Mouse (Mus musculus): ENCODE results near the gene Lpin1.

GRCm38 (mm10) chr12:16592451-16592850 is 18.3 kb downstream of the Lpin1 start:
- TF ChIP-seq CTCF (IDR thresholded peaks at IDR 0.05; ENCODE audit: control insufficient read depth, insufficient read depth, insufficient read length), result no peak
- TF ChIP-seq USF1 (IDR thresholded peaks at IDR 0.05; ENCODE audit: low read depth), result no peak
- no peak for TF ChIP-seq MYOG (IDR thresholded peaks at IDR 0.05; ENCODE audit: control insufficient read depth, extremely low read depth, insufficient read length)
- TF ChIP-seq MYOD1 (IDR thresholded peaks at IDR 0.05; ENCODE audit: control insufficient read depth, insufficient read length, low read depth), result no peak
- no peak for TF ChIP-seq MAX (IDR thresholded peaks at IDR 0.05)
- no peak for TF ChIP-seq FOSL1 (IDR thresholded peaks at IDR 0.05; ENCODE audit: insufficient read depth, low read length, poor library complexity, severe bottlenecking)
- no peak for TF ChIP-seq CEBPB (IDR thresholded peaks at IDR 0.05; ENCODE audit: low read depth)

Data from C2C12 (cell line).